Mouse (Mus musculus): ENCODE data around the gene Fgfrl1.

DNA sequence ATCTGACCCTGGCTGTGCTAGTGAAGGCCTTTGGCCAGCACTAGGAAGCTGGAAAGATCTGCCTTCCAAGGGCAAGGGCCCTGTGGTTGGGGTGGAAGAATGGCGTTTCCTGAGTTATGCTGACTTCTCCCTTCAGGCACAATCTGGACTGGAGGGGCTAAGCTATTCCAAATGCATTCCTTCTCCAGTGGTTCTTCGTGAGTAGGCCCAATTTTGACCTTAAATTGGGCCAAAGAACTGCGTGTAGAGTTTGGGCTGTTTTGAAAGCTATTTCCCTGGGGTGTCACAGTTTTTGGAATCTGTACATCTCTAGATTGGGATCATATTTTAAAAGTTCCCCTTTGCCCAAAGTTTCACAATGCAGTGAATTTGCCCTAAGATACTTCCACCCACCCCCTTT, 4.4 kb downstream of the Fgfrl1 start:
- TF ChIP-seq GATA1 (IDR thresholded peaks at IDR 0.05; ENCODE audit: borderline replicate concordance, low read length) (no peak), CTCF (IDR thresholded peaks at IDR 0.05; ENCODE audit: low read depth, low read length) (no peak), GATA2 (IDR thresholded peaks at IDR 0.05; ENCODE audit: borderline replicate concordance, low read depth, low read length) (no peak), TAL1 (conservative IDR thresholded peaks at IDR 0.05; ENCODE audit: low read depth, low read length) (no peak), POLR2AphosphoS5 (IDR thresholded peaks at IDR 0.05; ENCODE audit: insufficient replicate concordance, low read depth, low read length) (no peak)
